Mouse (Mus musculus): Measurements from ENCODE around the gene Man2a1. TPM values are rescaled to one million over a fixed set of nuclear protein-coding genes. Genes with fewer than 3 reads are reported as not detected.

Gene Man2a1
- 10.5 and 10.7 TPM in 2 replicates for polyA plus RNA-seq (2015; fragmentation: Nextera tagmentation; extraction: Ambion mirVana)

DNA sequence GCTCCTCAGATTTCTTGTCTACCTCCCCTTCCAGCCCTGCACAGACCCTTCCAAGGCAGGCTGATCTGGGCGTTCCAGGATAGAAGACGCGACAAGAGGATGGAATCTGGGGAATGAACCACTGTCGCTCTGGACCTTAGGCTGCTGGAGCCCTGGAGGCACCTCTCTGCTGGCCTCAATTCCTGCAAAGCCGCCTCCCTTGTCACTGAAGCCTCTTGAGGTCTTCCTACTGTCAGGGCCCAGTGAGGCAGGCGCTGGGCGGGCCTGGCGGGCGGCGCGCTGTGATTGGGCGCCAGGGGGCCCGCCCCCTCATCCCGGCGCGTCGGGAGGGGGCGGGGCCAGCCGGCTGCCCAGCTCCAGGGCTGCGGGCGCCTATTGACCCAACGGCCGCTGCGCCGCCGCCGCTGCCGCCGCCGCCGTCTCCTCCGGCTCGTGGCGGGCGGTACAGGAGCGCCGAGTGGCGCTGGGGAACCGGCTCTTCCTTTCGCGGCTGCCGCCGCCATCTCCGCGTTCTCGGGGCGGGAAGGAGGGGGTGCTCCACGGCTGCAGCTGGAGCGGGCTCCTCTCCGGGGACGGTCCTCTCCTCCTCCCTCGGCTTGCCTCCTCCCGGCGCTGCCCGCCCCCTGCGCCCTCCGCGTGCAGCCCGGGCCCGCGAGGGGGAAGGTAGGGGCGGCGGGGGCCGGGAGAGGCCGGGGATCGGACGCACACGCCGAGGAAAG is at the start of gene Man2a1:
Gene Man2a1 (plus strand): TSS at position 365 of the 719 bp plus-strand sequence.
- under 1% methylated on average over 40 of the region's 69 CpGs for WGBS
- ATAC-seq (ENCODE audit: low FRiP score, low read depth) = peak; percentile 95
- H3K36me3 ChIP-seq = no peaks in the 10 kb centered on the region

DNA sequence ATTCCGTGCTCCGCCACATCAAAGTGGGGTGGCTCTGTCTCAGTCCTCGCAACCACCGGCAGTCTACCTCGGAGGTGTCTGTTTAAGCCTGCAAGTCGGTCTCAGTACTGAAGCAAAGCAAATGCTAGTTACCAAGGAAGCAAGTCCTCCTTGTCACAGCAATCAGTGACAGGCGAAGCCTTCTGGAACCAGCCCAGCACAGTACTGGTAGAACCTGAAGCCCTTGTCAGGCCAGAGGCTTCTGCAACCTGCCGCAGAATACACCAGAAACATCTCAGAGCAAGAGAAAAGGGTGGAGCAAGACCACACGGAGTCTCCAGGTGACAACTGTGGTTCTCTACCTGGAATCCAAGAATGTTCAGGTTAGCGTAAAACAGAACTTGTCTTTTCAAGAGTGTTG is 47.2 kb upstream of the Man2a1 start:
- no peaks in the 10 kb centered on the region for H3K27me3 ChIP-seq
- H3K27ac ChIP-seq = no peak overlapping the region
- H3K4me2 ChIP-seq (replicated peaks) = no peak overlapping the region
- H3K4me3 ChIP-seq = no peak overlapping the region
- no peaks in the 10 kb centered on the region for H3K9me3 ChIP-seq
- H3K36me3 ChIP-seq = no peaks in the 10 kb centered on the region
- no peak overlapping the region for H3K9ac ChIP-seq
- no peaks in the 10 kb centered on the region; the same call in 1 of the 2 replicates for H3K4me1 ChIP-seq
- 92% methylated on average over 10 of the region's 10 CpGs for WGBS
- no peak for ATAC-seq (ENCODE audit: low FRiP score, low read depth)

More for the DNA sequence above, at the start of gene Man2a1:
- Histone ChIP-seq H3K9ac (peak within 1 kb of the TSS; percentile 95), H3K4me3 (peak within 1 kb of the TSS; percentile 88), H3K27ac (peak within 1 kb of the TSS; percentile 92), H3K9me3 (no peaks in the 10 kb centered on the region), H3K4me1 (peaks cover 48% of the 10 kb centered on the region), H3K4me2 (replicated peaks) (peak within 1 kb of the TSS; percentile 95), H3K27me3 (no peaks in the 10 kb centered on the region)

DNA sequence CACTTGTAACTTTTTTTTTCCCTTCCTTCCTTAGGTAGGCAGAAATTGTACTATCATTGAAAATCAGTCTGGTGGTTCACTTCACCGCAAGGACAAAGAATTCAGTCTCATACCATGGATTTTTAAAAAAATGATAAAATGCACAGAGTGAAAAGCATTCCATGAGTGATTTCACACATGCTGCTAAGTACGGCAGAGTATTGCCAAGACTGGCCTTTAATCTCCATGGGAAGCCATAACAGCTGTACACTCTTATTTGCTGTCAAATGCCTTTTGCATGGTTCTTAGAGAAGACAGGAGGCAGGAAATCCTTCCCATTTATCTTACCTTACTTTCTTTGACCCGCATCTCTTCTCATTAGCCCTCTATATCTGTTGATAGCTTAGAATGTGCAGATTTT is 45.6 kb upstream of the Man2a1 start:
- no peak overlapping the region for H3K4me2 ChIP-seq (replicated peaks)
- H3K4me1 ChIP-seq = peaks cover 4% of the 10 kb centered on the region
- WGBS = 72% methylated on average over 3 of the region's 3 CpGs
- ATAC-seq (ENCODE audit: low FRiP score, low read depth) = no peak
- H3K9me3 ChIP-seq = no peaks in the 10 kb centered on the region
- H3K27ac ChIP-seq = no peak overlapping the region
- H3K4me3 ChIP-seq = no peak overlapping the region
- no peak overlapping the region for H3K9ac ChIP-seq
- H3K36me3 ChIP-seq = no peaks in the 10 kb centered on the region
- no peaks in the 10 kb centered on the region for H3K27me3 ChIP-seq

DNA sequence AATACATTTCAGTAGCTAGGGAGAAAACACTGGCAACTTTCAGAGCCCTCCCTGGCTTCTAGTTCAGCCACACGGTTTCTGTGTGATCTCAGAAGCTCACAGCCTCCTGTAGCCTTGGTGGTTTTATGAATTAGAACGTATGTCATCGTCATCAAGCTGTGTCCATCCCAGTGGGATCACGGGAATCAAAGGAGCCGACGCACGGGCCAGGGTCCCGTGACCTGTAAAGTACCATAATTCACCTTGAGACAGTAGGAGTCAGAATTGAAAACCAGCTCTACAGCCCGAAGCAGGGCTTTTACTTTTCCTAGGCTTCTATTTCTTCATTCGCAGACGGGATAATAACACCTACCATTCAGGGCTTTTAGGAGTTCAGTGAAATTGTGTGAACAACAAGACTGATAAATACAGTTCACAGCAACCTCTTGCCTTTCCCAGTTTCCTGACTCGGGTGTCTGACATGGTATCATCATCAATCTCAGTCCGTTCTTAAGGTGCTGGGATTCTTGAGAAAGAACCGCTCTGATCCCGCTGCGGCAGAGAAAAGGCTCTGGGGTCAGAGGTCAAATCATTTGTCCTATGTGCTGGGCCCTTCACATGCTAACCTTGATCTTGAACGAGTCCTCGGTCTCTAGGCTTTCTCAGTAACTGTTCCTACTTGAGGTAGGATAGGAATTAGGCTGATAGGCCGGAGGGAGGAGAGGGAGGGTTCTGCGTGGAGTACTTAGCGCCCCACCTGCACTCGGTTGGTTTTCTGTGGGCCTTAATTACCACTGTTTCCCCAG is 43.7 kb upstream of the Man2a1 start:
- Histone ChIP-seq H3K27ac (no peak overlapping the region), H3K4me1 (peaks cover 4% of the 10 kb centered on the region; the same call in 1 of the 2 replicates), H3K4me2 (replicated peaks) (no peak overlapping the region), H3K4me3 (no peak overlapping the region), H3K27me3 (no peaks in the 10 kb centered on the region), H3K9ac (no peak overlapping the region), H3K9me3 (no peaks in the 10 kb centered on the region), H3K36me3 (no peaks in the 10 kb centered on the region)
- 87% methylated on average over 22 of the region's 22 CpGs for WGBS
- ATAC-seq (ENCODE audit: low FRiP score, low read depth) = no peak

DNA sequence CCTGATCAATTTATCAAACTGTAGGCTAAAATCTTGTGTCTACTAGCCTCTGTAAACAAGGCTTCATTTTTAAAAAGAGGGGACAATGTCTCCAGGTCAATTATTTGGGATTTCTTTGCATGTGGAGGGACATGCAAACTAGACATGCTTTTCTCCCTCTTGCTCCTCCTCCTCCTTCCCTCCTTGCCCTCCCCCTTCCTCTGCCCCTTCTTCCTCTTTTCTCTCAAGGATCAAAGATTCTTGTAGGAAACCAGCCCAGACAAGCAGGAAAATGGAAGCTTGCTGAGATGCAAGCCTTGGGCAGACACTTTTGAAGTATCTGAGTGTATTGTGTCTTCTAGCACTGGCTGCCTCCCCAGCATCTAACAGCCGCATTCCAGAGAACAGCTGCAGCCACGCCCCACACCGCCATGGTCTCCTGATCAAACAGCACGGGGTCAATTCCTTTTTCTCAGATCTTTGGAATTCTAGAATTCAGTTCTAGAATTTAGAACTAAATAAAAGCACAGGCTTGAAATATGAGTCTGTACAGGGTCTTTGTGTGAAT is 41.5 kb upstream of the Man2a1 start:
- Histone ChIP-seq H3K36me3 (no peaks in the 10 kb centered on the region), H3K4me2 (replicated peaks) (peak overlapping the region; percentile 40), H3K9me3 (no peaks in the 10 kb centered on the region), H3K9ac (no peak overlapping the region), H3K27me3 (no peaks in the 10 kb centered on the region), H3K27ac (no peak overlapping the region), H3K4me3 (no peak overlapping the region), H3K4me1 (peaks cover 4% of the 10 kb centered on the region; the same call in 1 of the 2 replicates)
- ATAC-seq (ENCODE audit: low FRiP score, low read depth) = peak; percentile 84
- 7% methylated on average over 4 of the region's 4 CpGs for WGBS

DNA sequence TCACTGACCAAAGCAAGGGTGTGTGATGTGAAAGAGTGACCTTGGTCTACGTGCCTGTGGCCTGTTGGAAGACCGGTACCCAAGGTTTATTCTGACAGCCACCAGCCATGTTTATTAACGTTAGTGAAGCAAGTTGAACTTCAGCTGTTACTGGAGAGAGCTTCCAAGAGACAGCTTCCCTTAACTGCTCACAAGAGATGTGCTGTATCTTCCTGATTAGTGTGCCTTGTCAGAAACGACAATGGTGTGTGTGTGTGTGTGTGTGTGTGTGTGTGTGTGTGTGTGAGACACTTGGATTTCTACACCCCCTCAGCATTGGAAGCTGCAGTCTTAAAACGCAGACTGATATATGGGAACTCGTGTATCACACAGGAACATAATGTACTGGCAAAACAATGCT is 34.1 kb upstream of the Man2a1 start:
- no peak overlapping the region for H3K4me2 ChIP-seq (replicated peaks)
- H3K27ac ChIP-seq = no peak overlapping the region
- H3K9ac ChIP-seq = no peak overlapping the region
- no peaks in the 10 kb centered on the region for H3K4me1 ChIP-seq
- no peaks in the 10 kb centered on the region for H3K36me3 ChIP-seq
- WGBS = 74% methylated on average over 6 of the region's 6 CpGs
- H3K27me3 ChIP-seq = no peaks in the 10 kb centered on the region
- peaks cover 9% of the 10 kb centered on the region for H3K9me3 ChIP-seq
- no peak for ATAC-seq (ENCODE audit: low FRiP score, low read depth)
- H3K4me3 ChIP-seq = no peak overlapping the region

DNA sequence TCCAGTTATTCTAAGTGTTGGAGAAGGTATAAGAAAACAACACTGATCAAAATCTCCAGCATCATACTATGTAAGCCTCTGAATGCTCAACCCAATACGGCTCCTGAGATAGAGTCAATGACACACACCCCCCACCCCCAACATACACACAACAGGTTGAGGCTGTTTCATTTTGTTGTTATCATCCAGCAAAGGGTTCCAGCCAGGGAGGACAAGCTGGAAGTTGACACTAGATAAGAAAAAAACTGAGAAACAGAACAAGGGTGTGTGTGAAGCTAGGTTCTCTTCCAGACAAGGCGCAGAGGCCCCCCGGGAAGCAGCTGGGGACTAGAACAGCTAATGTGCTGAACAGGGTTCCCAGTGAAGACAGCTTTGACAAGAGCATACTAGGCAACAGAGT is 33.0 kb upstream of the Man2a1 start:
- no peaks in the 10 kb centered on the region for H3K4me1 ChIP-seq
- no peak overlapping the region for H3K4me2 ChIP-seq (replicated peaks)
- no peak overlapping the region for H3K27ac ChIP-seq
- peaks cover 9% of the 10 kb centered on the region for H3K9me3 ChIP-seq
- H3K9ac ChIP-seq = no peak overlapping the region
- H3K27me3 ChIP-seq = no peaks in the 10 kb centered on the region
- no peak overlapping the region for H3K4me3 ChIP-seq
- no peaks in the 10 kb centered on the region for H3K36me3 ChIP-seq
- no peak for ATAC-seq (ENCODE audit: low FRiP score, low read depth)
- 93% methylated on average over 3 of the region's 3 CpGs for WGBS

DNA sequence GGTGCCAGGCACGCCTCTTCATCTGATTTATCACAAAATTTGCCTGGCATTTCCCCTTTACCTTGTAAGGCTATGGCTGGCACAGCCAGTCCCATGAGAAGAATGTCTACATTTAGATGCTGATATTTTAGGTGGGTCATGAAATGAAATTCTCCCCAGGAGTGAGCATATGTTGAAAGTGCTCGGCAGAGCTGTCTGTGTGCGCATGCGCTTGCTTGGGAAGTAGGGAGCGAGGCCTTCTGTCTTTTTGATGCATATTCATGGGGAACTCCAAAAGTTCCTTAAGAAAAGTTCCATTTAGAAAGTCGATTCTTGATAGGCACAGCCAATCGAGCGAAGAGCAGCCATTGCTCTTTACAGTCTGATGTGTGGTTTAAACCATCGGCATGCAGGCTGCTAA is 26.6 kb upstream of the Man2a1 start:
- no peak overlapping the region for H3K4me2 ChIP-seq (replicated peaks)
- no peak for ATAC-seq (ENCODE audit: low FRiP score, low read depth)
- H3K36me3 ChIP-seq = no peaks in the 10 kb centered on the region
- 89% methylated on average over 9 of the region's 9 CpGs for WGBS
- H3K4me3 ChIP-seq = no peak overlapping the region
- no peak overlapping the region for H3K9ac ChIP-seq
- H3K9me3 ChIP-seq = peaks cover 9% of the 10 kb centered on the region
- no peaks in the 10 kb centered on the region for H3K27me3 ChIP-seq
- H3K4me1 ChIP-seq = no peaks in the 10 kb centered on the region
- H3K27ac ChIP-seq = no peak overlapping the region

DNA sequence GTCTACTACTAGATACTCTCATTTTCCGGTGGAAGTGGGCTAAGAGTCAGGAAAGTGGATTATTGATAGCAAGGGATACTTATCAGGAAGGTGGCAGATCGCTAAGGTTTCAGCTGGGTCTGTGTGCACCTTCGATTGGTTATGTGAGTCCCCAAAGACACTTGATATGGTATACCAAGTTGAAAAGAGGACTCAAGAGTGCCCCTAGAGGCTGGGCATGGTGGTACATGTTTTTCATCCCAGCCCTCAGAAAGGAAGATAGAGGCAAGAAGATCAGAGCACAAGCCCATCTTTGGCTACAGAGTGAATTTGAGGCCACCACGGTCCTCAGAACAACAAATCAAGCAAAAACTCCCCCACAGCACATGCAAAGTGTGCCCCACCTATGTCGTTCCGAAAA is 25.3 kb upstream of the Man2a1 start:
- Histone ChIP-seq H3K4me3 (no peak overlapping the region), H3K9ac (no peak overlapping the region), H3K4me1 (no peaks in the 10 kb centered on the region), H3K4me2 (replicated peaks) (no peak overlapping the region), H3K27me3 (no peaks in the 10 kb centered on the region), H3K9me3 (0 out of 2 replicates have a peak, but pooled peaks cover 1% of the 10 kb centered on the region), H3K36me3 (no peaks in the 10 kb centered on the region), H3K27ac (no peak overlapping the region)
- no peak for ATAC-seq (ENCODE audit: low FRiP score, low read depth)
- 71% methylated on average over 6 of the region's 6 CpGs for WGBS

DNA sequence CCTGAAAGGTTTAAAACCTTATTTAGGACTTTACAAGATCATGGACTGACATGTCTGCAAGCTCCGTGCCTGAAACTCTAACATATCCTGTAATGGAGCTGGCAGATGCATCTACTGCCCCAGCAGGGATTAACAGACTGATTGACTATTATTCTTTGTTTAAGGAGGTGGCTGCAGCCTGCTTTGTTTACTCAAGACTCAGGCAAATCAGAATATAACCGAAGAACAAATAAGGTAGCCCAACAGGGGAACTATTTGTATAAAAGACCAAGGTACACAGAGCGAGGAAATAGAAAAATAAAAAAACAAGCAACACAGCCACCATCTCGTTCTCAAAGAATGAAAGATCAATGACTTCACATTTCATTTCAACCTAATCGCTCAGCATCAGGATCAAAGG is 23.1 kb upstream of the Man2a1 start:
- Histone ChIP-seq H3K9me3 (no peaks in the 10 kb centered on the region), H3K4me3 (no peak overlapping the region), H3K36me3 (no peaks in the 10 kb centered on the region), H3K4me1 (no peaks in the 10 kb centered on the region), H3K27ac (no peak overlapping the region), H3K4me2 (replicated peaks) (no peak overlapping the region), H3K9ac (no peak overlapping the region), H3K27me3 (no peaks in the 10 kb centered on the region)
- ATAC-seq (ENCODE audit: low FRiP score, low read depth) = no peak
- WGBS = 52% methylated on average over 5 of the region's 5 CpGs

DNA sequence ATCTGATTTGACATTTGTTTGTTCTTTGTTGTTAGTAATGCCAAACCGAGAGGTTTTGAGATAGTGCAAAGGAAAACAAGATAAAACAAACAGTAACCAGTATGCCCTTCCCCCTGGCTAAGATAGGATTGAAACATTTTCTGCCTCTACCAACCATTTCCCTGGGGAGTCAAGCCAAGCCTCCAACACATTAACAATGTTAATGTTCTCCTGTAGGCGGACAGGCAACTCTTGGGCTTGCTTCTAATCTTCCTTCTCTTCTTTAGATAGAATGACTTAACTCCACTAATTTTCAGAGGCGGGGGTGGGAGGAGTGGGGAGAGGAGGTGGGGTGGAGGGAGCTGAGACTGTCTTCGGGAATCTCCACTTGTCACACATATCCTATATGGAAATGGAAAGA is 22.2 kb upstream of the Man2a1 start:
- Histone ChIP-seq H3K4me1 (no peaks in the 10 kb centered on the region), H3K36me3 (no peaks in the 10 kb centered on the region), H3K9ac (no peak overlapping the region), H3K27me3 (no peaks in the 10 kb centered on the region), H3K4me3 (no peak overlapping the region), H3K9me3 (no peaks in the 10 kb centered on the region), H3K4me2 (replicated peaks) (no peak overlapping the region), H3K27ac (no peak overlapping the region)
- WGBS = 45% methylated on average over 4 of the region's 4 CpGs
- ATAC-seq (ENCODE audit: low FRiP score, low read depth) = no peak

DNA sequence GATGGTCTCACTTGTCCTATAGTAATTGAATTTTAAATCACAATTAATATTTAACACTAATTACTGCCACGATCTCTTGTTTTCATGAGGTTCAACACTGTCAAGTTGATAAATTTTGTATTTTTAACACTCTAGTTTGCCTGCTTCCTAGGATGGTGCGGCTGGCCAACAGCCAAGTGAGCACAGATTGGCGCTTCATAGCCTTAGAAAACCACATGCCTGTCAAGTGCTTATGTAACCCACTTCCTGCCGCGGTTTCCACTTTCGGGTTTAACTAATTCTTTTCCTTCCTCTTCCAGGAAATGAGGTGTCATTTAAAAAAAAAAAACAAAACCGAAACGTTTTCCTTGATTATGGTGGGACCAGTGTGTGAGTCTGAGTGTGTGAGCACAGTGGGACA is 20.8 kb upstream of the Man2a1 start:
- Histone ChIP-seq H3K9me3 (no peaks in the 10 kb centered on the region), H3K27ac (no peak overlapping the region), H3K27me3 (no peaks in the 10 kb centered on the region), H3K9ac (no peak overlapping the region), H3K36me3 (no peaks in the 10 kb centered on the region), H3K4me3 (no peak overlapping the region), H3K4me2 (replicated peaks) (no peak overlapping the region), H3K4me1 (no peaks in the 10 kb centered on the region)
- no peak for ATAC-seq (ENCODE audit: low FRiP score, low read depth)
- WGBS = 76% methylated on average over 8 of the region's 8 CpGs
